Mouse (Mus musculus) forebrain, embryonic 14.5 days (tissue): ENCODE measurements at regions not wholly inside any gene's neighbourhood (a gene's known extent, or its start where the extent isn't known, plus 50 kb on each side); places are given as distances from the start of the nearest gene placed in this dataset.

Experiments
- ATAC-seq: fragments of 200-750 bp; cut with Nextera tagmentation; 2 replicates; pipeline ENCODE4 v1.8.0; 2017; ENCODE audit warnings: mild to moderate bottlenecking, moderate library complexity
- DNase-seq: peaks from one replicate; pipeline ENCODE4 v3.0.0-alpha.2; 2015; ENCODE audit warnings: low spot score
- H3K27ac ChIP-seq: fragments of 300-500 bp; sonication (generic); 2 replicates; pipeline ENCODE4 v1.5.1; 2014; ENCODE audit warnings: low read depth, mild to moderate bottlenecking, control low read depth, low read length, moderate library complexity
- H3K27me3 ChIP-seq: fragments of 300-500 bp; sonication (generic); replicated peaks from 2 replicates; pipeline ENCODE4 v1.6.1; 2014; ENCODE audit warnings: low read length, control low read depth, mixed read lengths; ENCODE audit not compliant: control insufficient read depth, insufficient read depth
- H3K36me3 ChIP-seq: fragments of 300-500 bp; sonication (generic); 2 replicates; pipeline ENCODE4 v1.6.1; 2014; ENCODE audit warnings: low read length, control low read depth; ENCODE audit not compliant: control insufficient read depth, insufficient read depth
- H3K4me1 ChIP-seq: fragments of 300-500 bp; sonication (generic); 2 replicates; pipeline ENCODE4 v1.6.1; 2014; ENCODE audit warnings: antibody characterized with exemption, low read length, control low read depth; ENCODE audit not compliant: control insufficient read depth, insufficient read depth
- H3K4me2 ChIP-seq: fragments of 300-500 bp; sonication (generic); 2 replicates; pipeline ENCODE4 v1.6.1; 2014; ENCODE audit warnings: mild to moderate bottlenecking, control low read depth, low read length
- H3K4me3 ChIP-seq: fragments of 300-500 bp; sonication (generic); 2 replicates; pipeline ENCODE4 v1.5.1; 2014; ENCODE audit warnings: low read depth, low read length, control low read depth
- H3K9ac ChIP-seq: fragments of 300-500 bp; sonication (generic); 2 replicates; pipeline ENCODE4 v1.6.1; 2014; ENCODE audit warnings: mild to moderate bottlenecking, low read length, control low read depth, moderate library complexity
- H3K9me3 ChIP-seq: fragments of 300-500 bp; sonication (generic); replicated peaks from 2 replicates; pipeline ENCODE4 v1.6.1; 2016; ENCODE audit warnings: low read length, control low read depth, mixed read lengths; ENCODE audit not compliant: control insufficient read depth
- WGBS: fragments of 180-500 bp; shearing (Covaris S2); extraction: QIAGEN DNeasy Blood & Tissue Kit; methylation state at CpG from one replicate; pipeline ENCODE4 v1.1.7; 2014; 5-methylcytosine and 5-hydroxymethylcytosine counted together

- Histone ChIP-seq H3K9me3 (no peaks in the 10 kb centered on the region), H3K4me3 (no peak overlapping the region), H3K9ac (no peak overlapping the region), H3K4me1 (peaks cover 4% of the 10 kb centered on the region; the same call in 1 of the 2 replicates), H3K27me3 (no peaks in the 10 kb centered on the region), H3K4me2 (no peak overlapping the region), H3K36me3 (no peaks in the 10 kb centered on the region), H3K27ac (no peak overlapping the region)
- WGBS, result 9% methylated on average over 2 of the region's 2 CpGs
- DNase-seq, result no peak
- no peak for ATAC-seq
These were observed 98.2 kb downstream of the Vegfa start for GRCm38 (mm10) chr17:45934002-45934401.

- DNase-seq, result no peak
- ATAC-seq, result no peak
- H3K4me3 ChIP-seq, result no peak overlapping the region
- no peaks in the 10 kb centered on the region for H3K27me3 ChIP-seq
- 23% methylated on average over 10 of the region's 10 CpGs for WGBS
- peaks cover 4% of the 10 kb centered on the region; the same call in 1 of the 2 replicates for H3K4me1 ChIP-seq
- no peaks in the 10 kb centered on the region for H3K36me3 ChIP-seq
- no peak overlapping the region for H3K9ac ChIP-seq
- no peak overlapping the region for H3K4me2 ChIP-seq
- no peaks in the 10 kb centered on the region for H3K9me3 ChIP-seq
- H3K27ac ChIP-seq, result no peak overlapping the region
These were observed 99.1 kb downstream of the Vegfa start for GRCm38 (mm10) chr17:45933034-45933433.

- peaks cover 4% of the 10 kb centered on the region; the same call in 1 of the 2 replicates for H3K4me1 ChIP-seq
- H3K9me3 ChIP-seq, result no peaks in the 10 kb centered on the region
- H3K36me3 ChIP-seq, result no peaks in the 10 kb centered on the region
- H3K4me2 ChIP-seq, result no peak overlapping the region
- H3K9ac ChIP-seq, result no peak overlapping the region
- no peak for DNase-seq
- H3K4me3 ChIP-seq, result no peak overlapping the region
- ATAC-seq, result no peak
- H3K27me3 ChIP-seq, result no peaks in the 10 kb centered on the region
- 64% methylated on average over 6 of the region's 6 CpGs for WGBS
- no peak overlapping the region for H3K27ac ChIP-seq
These were observed 99.6 kb downstream of the Vegfa start for GRCm38 (mm10) chr17:45932611-45933010.

GRCm38 (mm10) chr17:45929591-45929990 lies 102.6 kb downstream of the Vegfa start:
- no peaks in the 10 kb centered on the region for H3K9me3 ChIP-seq
- no peak overlapping the region for H3K4me3 ChIP-seq
- H3K27me3 ChIP-seq, result no peaks in the 10 kb centered on the region
- H3K27ac ChIP-seq, result no peak overlapping the region
- peaks cover 4% of the 10 kb centered on the region; the same call in 1 of the 2 replicates for H3K4me1 ChIP-seq
- ATAC-seq (no peak), DNase-seq (no peak)
- no peak overlapping the region for H3K4me2 ChIP-seq
- H3K9ac ChIP-seq, result no peak overlapping the region
- H3K36me3 ChIP-seq, result no peaks in the 10 kb centered on the region
- 73% methylated on average over 7 of the region's 7 CpGs for WGBS

DNA sequence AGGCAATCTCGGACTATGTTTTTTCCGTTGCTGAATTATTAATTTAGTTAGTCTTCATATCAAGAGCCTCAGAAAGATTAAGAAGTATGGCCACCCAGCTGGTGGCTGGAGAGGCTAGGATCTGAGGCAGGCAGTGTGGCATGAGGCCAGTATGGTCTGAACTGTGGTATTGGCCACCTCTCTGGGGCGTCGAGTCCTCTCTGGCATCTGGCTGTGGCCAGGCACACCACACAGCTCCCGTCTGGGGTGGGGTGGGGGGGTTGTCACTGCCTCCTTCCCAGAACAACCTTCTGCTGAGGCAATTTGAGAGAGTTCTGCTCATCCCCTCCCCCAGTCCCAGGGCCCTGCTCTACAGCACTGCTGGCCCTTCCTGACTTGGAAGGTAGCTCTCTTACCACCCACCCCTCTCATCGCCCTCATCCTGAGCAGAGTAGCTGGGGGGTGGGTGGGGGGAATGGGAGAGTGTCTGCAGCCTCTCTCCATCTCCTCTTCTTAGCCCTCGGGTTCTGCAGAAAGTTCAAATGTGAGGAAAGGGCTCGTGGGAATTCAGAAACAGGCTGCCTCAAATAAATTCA lies 103.2 kb downstream of the Vegfa start:
- Histone ChIP-seq H3K9ac (no peak overlapping the region), H3K4me2 (no peak overlapping the region), H3K27me3 (no peaks in the 10 kb centered on the region), H3K4me3 (no peak overlapping the region), H3K4me1 (peaks cover 4% of the 10 kb centered on the region; the same call in 1 of the 2 replicates), H3K27ac (no peak overlapping the region), H3K9me3 (no peaks in the 10 kb centered on the region), H3K36me3 (no peaks in the 10 kb centered on the region)
- DNase-seq (no peak), ATAC-seq (no peak)
- WGBS, result 83% methylated on average over 8 of the region's 8 CpGs

DNA sequence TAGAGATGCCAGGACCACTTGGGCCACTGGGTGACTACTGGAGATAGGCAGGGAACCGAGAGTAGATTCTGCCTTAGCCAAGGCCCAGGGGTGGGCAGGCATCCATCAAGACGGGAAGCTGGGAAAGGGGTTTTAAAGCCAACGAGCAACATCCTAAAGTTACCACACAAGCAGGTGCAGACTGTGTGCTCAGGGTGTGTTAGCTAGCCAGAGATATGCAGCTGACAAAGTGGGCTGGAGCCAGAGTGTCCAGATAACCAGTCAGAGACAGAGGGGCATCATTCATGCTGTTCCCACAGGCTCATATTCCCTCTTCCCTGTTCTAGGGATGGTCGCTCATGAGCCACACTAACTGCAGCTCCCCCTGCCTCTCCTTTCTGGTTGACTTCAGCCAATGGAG lies 104.2 kb downstream of the Vegfa start:
- Histone ChIP-seq H3K9me3 (no peaks in the 10 kb centered on the region), H3K36me3 (no peaks in the 10 kb centered on the region), H3K4me3 (no peak overlapping the region), H3K9ac (no peak overlapping the region), H3K27ac (no peak overlapping the region), H3K4me2 (no peak overlapping the region), H3K4me1 (peaks cover 4% of the 10 kb centered on the region; the same call in 1 of the 2 replicates), H3K27me3 (no peaks in the 10 kb centered on the region)
- ATAC-seq (no peak), DNase-seq (no peak)
- 85% methylated on average over 4 of the region's 4 CpGs for WGBS

GRCm38 (mm10) chr17:45925845-45926244 lies 106.3 kb downstream of the Vegfa start:
- Histone ChIP-seq H3K27ac (no peak overlapping the region), H3K4me3 (no peak overlapping the region), H3K4me1 (no peaks in the 10 kb centered on the region), H3K27me3 (no peaks in the 10 kb centered on the region), H3K9me3 (no peaks in the 10 kb centered on the region), H3K4me2 (no peak overlapping the region), H3K9ac (no peak overlapping the region), H3K36me3 (no peaks in the 10 kb centered on the region)
- 59% methylated on average over 6 of the region's 6 CpGs for WGBS
- ATAC-seq, result no peak
- DNase-seq, result no peak

GRCm38 (mm10) chr17:45924595-45924994 lies 107.6 kb downstream of the Vegfa start:
- Histone ChIP-seq H3K9ac (no peak overlapping the region), H3K9me3 (no peaks in the 10 kb centered on the region), H3K27me3 (no peaks in the 10 kb centered on the region), H3K4me2 (no peak overlapping the region), H3K27ac (no peak overlapping the region), H3K4me3 (no peak overlapping the region), H3K36me3 (no peaks in the 10 kb centered on the region), H3K4me1 (no peaks in the 10 kb centered on the region)
- DNase-seq (no peak), ATAC-seq (no peak)
- 82% methylated on average over 6 of the region's 6 CpGs for WGBS

GRCm38 (mm10) chr17:45923217-45923730 lies 108.9 kb downstream of the Vegfa start:
- ATAC-seq, result no peak
- WGBS, result 91% methylated on average over 8 of the region's 8 CpGs
- no peaks in the 10 kb centered on the region for H3K4me1 ChIP-seq
- H3K36me3 ChIP-seq, result no peaks in the 10 kb centered on the region
- H3K9me3 ChIP-seq, result no peaks in the 10 kb centered on the region
- no peak for DNase-seq
- no peak overlapping the region for H3K4me3 ChIP-seq
- no peak overlapping the region for H3K9ac ChIP-seq
- no peaks in the 10 kb centered on the region for H3K27me3 ChIP-seq
- no peak overlapping the region for H3K27ac ChIP-seq
- H3K4me2 ChIP-seq, result no peak overlapping the region
